ENCODE assay signal across 8 mouse cellular contexts in genomic region chr13:98924897-98925485, GRCm38 (mm10). TPM values are rescaled to one million over a fixed set of nuclear protein-coding genes. Genes with fewer than 3 reads are reported as not detected.
DNase-seq lines count a peak whose midpoint lies in the region; ATAC-seq and TF ChIP-seq lines count a peak whose summit lies in the region.

No protein-coding gene starts in this region.

- peak overlapping the region; percentile 77 for H3K4me2 ChIP-seq in hindbrain, embryonic 11.5 days (replicated peaks; ENCODE audit: low read depth, low read length)

- no peaks in the 10 kb centered on the region for H3K9me3 ChIP-seq in hindbrain, embryonic 11.5 days (ENCODE audit: control insufficient read depth, low read length)
- peaks cover 17% of the 10 kb centered on the region for H3K9me3 ChIP-seq in midbrain, embryonic 10.5 days (replicated peaks)

- no peak for TF ChIP-seq CTCF in brain, embryonic 14.5 days (IDR thresholded peaks at IDR 0.05; ENCODE audit: borderline replicate concordance, extremely low read depth, insufficient read depth, insufficient read length)

- H3K36me3 ChIP-seq in hindbrain, embryonic 11.5 days (ENCODE audit: control insufficient read depth, insufficient read depth, low read length): 0 out of 2 replicates have a peak, but pooled peaks cover 2% of the 10 kb centered on the region
- peaks cover 44% of the 10 kb centered on the region for H3K36me3 ChIP-seq in midbrain, embryonic 10.5 days

- peak; percentile 21 for DNase-seq in kidney, adult 18-20 months
- no peak for DNase-seq in kidney, adult 9 months
- DNase-seq in brain, embryonic 14.5 days (ENCODE audit: low read depth): peak; percentile 37
- no peak for DNase-seq in hindbrain, embryonic 11.5 days (ENCODE audit: low spot score)
- DNase-seq in midbrain, embryonic 10.5 days (ENCODE audit: low spot score): no peak
- no peak for DNase-seq in retina, postnatal 1 day
- no peak for DNase-seq in right cerebral cortex, postnatal 14 days
- DNase-seq in urinary bladder, postnatal 25 days (ENCODE audit: low spot score): no peak

- H3K27me3 ChIP-seq in hindbrain, embryonic 11.5 days (ENCODE audit: control insufficient read depth, insufficient read depth, low read length): no peaks in the 10 kb centered on the region
- no peaks in the 10 kb centered on the region for H3K27me3 ChIP-seq in midbrain, embryonic 10.5 days (ENCODE audit: low read depth, poor library complexity, severe bottlenecking)

- H3K4me1 ChIP-seq in hindbrain, embryonic 11.5 days (replicated peaks; ENCODE audit: control insufficient read depth, insufficient read depth, low read length): no peaks in the 10 kb centered on the region
- H3K4me1 ChIP-seq in midbrain, embryonic 10.5 days: peaks cover 18% of the 10 kb centered on the region

- WGBS in hindbrain, embryonic 11.5 days: 21% methylated on average over 11 of the region's 11 CpGs
- WGBS in midbrain, embryonic 10.5 days: 29% methylated on average over 11 of the region's 11 CpGs

- TF ChIP-seq POLR2A in brain, embryonic 14.5 days (IDR thresholded peaks at IDR 0.05; ENCODE audit: borderline replicate concordance, extremely low read depth, insufficient read depth, insufficient read length, poor library complexity, severe bottlenecking): no peak

- H3K27ac ChIP-seq in hindbrain, embryonic 11.5 days (ENCODE audit: low read depth, low read length): peak overlapping the region; percentile 95; the same call in 1 of the 2 replicates
- peak overlapping the region; percentile 100 for H3K27ac ChIP-seq in midbrain, embryonic 10.5 days (replicated peaks)

- H3K4me3 ChIP-seq in hindbrain, embryonic 11.5 days (ENCODE audit: low read depth, low read length): peak overlapping the region; percentile 93
- peak overlapping the region; percentile 99 for H3K4me3 ChIP-seq in midbrain, embryonic 10.5 days

- H3K9ac ChIP-seq in hindbrain, embryonic 11.5 days (ENCODE audit: low read depth, low read length): peak overlapping the region; percentile 100

- ATAC-seq in hindbrain, embryonic 11.5 days (ENCODE audit: low FRiP score): no peak

RNA-seq across cellular contexts. Expression of gene Tnpo1, which starts 1.2 kb away (rescaled TPM):
- 63.1 and 69.2 TPM in 2 replicates for polyA plus RNA-seq in brain, embryonic 14.5 days (2012; rRNA removed)
- 66.9 and 124 TPM in 2 replicates for polyA plus RNA-seq in hindbrain, embryonic 11.5 days (2014; fragmentation: Nextera tagmentation; extraction: Ambion mirVana)
- polyA plus RNA-seq in midbrain, embryonic 10.5 days (2016; fragmentation: Nextera tagmentation; extraction: Ambion mirVana): 75.1 and 75.7 TPM in 2 replicates

RNA-seq across cellular contexts. Expression of gene 1700024P04Rik, which starts 59.4 kb away (rescaled TPM):
- not detected in 2 replicates for polyA plus RNA-seq in brain, embryonic 14.5 days (2012; rRNA removed)
- polyA plus RNA-seq in hindbrain, embryonic 11.5 days (2014; fragmentation: Nextera tagmentation; extraction: Ambion mirVana): not detected in 2 replicates
- not detected in 2 replicates for polyA plus RNA-seq in midbrain, embryonic 10.5 days (2016; fragmentation: Nextera tagmentation; extraction: Ambion mirVana)

Comparison
In these comparisons a context has a peak if more than half of its experiments do, and no peak if none do; other contexts are left out.
1. DNase-seq: peak in kidney, adult 18-20 months (single experiment) and brain, embryonic 14.5 days (single experiment); none in kidney, adult 9 months (single experiment), hindbrain, embryonic 11.5 days (single experiment), midbrain, embryonic 10.5 days (single experiment), retina, postnatal 1 day (single experiment), right cerebral cortex, postnatal 14 days (single experiment) and urinary bladder, postnatal 25 days (single experiment).